Mouse (Mus musculus) liver, embryonic 14.5 days (tissue): ENCODE measurements around the gene Mical3.

Experiments used
- CTCF ChIP-seq: IDR thresholded peaks from 2 replicates; pipeline ENCODE4 v1.5.1; 2016; ENCODE audit warnings: antibody characterized with exemption, low read depth, control low read depth
- EP300 ChIP-seq: IDR thresholded peaks from 2 replicates; pipeline ENCODE4 v1.6.1; 2016; ENCODE audit warnings: antibody characterized with exemption, low read depth

- TF ChIP-seq CTCF (no peak; the same call in 1 of the 2 replicates), EP300 (no peak)
These were observed 58.2 kb downstream of the Mical3 start for GRCm38 (mm10) chr6:121072615-121073014.
